Mouse (Mus musculus) lung, postnatal 0 days (tissue): ENCODE measurements around the gene Fut7. TPM values are rescaled to one million over a fixed set of nuclear protein-coding genes. Genes with fewer than 3 reads are reported as not detected.

ENCODE experiments used
- ATAC-seq: fragments of 200-750 bp; cut with Nextera tagmentation; 2 replicates; pipeline ENCODE4 v1.8.0; 2017; ENCODE audit warnings: moderate library complexity
- DNase-seq: peaks from one replicate; pipeline ENCODE4 v3.0.0-alpha.2; 2016; ENCODE audit warnings: low spot score
- H3K27ac ChIP-seq: fragments of 300-500 bp; sonication (generic); 2 replicates; pipeline ENCODE4 v1.5.1; 2014; ENCODE audit warnings: antibody characterized with exemption, mild to moderate bottlenecking, low read length, mixed read lengths
- H3K27me3 ChIP-seq: fragments of 300-500 bp; sonication (generic); replicated peaks from 2 replicates; pipeline ENCODE4 v1.6.1; 2014; ENCODE audit warnings: low read length, mixed read lengths; ENCODE audit not compliant: insufficient read depth
- H3K36me3 ChIP-seq: fragments of 300-500 bp; sonication (generic); 2 replicates; pipeline ENCODE4 v1.6.1; 2014; ENCODE audit warnings: low read length, mixed read lengths; ENCODE audit not compliant: insufficient read depth
- H3K4me1 ChIP-seq: fragments of 300-500 bp; sonication (generic); 2 replicates; pipeline ENCODE4 v1.6.1; 2014; ENCODE audit warnings: antibody characterized with exemption, low read depth, low read length, mixed read lengths; ENCODE audit not compliant: insufficient read depth
- H3K4me2 ChIP-seq: fragments of 300-500 bp; sonication (generic); replicated peaks from 2 replicates; pipeline ENCODE4 v1.6.1; 2014; ENCODE audit warnings: low read depth, mild to moderate bottlenecking, low read length, moderate library complexity, mixed read lengths
- H3K4me3 ChIP-seq: fragments of 300-500 bp; sonication (generic); 2 replicates; pipeline ENCODE4 v1.5.1; 2014; ENCODE audit warnings: low read depth, low read length
- H3K9ac ChIP-seq: fragments of 300-500 bp; sonication (generic); replicated peaks from 2 replicates; pipeline ENCODE4 v1.6.1; 2014; ENCODE audit warnings: low read depth, mild to moderate bottlenecking
- H3K9me3 ChIP-seq: fragments of 300-500 bp; sonication (generic); 2 replicates; pipeline ENCODE4 v1.6.1; 2016; ENCODE audit warnings: low read length, mixed read lengths
- CTCF ChIP-seq: IDR thresholded peaks from 2 replicates; pipeline ENCODE4 v1.5.1; 2016; ENCODE audit warnings: antibody characterized with exemption, mild to moderate bottlenecking
- EP300 ChIP-seq: IDR thresholded peaks from 2 replicates; pipeline ENCODE4 v1.6.1; 2016; ENCODE audit warnings: antibody characterized with exemption, mild to moderate bottlenecking, control low read depth
- WGBS: fragments of 180-500 bp; shearing (Covaris S2); extraction: QIAGEN DNeasy Blood & Tissue Kit; methylation state at CpG from one replicate; pipeline ENCODE4 v1.1.7; 2014; 5-methylcytosine and 5-hydroxymethylcytosine counted together
- polyA plus RNA-seq: library from polyadenylated mRNA; unstranded; fragments of >200 nt; fragmentation: Nextera tagmentation; extraction: Ambion mirVana; gene quantifications from 2 replicates; pipeline ENCODE4 v1.2.1, GENCODE M21; 2015

Gene Fut7
- polyA plus RNA-seq, 1 experiment from 2014 or later: 0.45 TPM

GRCm38 (mm10) chr2:25460551-25461309, 37.7 kb downstream of the Fut7 start, which contains the start of gene Paxx:
Gene Paxx, minus strand, starts transcription at chr2:25461094.
- under 1% methylated on average over 48 of the region's 48 CpGs for WGBS
- Histone ChIP-seq H3K4me3 (peak within 1 kb of the TSS; percentile 68), H3K27ac (peak within 1 kb of the TSS; percentile 93), H3K9ac (peak within 1 kb of the TSS; percentile 54), H3K27me3 (no peaks in the 10 kb centered on the region), H3K4me1 (peaks cover 8% of the 10 kb centered on the region; the same call in 1 of the 2 replicates), H3K4me2 (peak within 1 kb of the TSS; percentile 76), H3K9me3 (no peaks in the 10 kb centered on the region), H3K36me3 (no peaks in the 10 kb centered on the region)
- DNase-seq (peak; percentile 100), ATAC-seq (peak; percentile 78)
- TF ChIP-seq CTCF: no peak
- TF ChIP-seq EP300: peak; percentile 59

GRCm38 (mm10) chr2:25461407-25461806, 38.3 kb downstream of the Fut7 start:
- no peak overlapping the region for H3K9ac ChIP-seq
- TF ChIP-seq EP300: no peak
- TF ChIP-seq CTCF: no peak

GRCm38 (mm10) chr2:25463630-25464029, 40.6 kb downstream of the Fut7 start:
- Histone ChIP-seq H3K4me2 (no peak overlapping the region), H3K27me3 (no peaks in the 10 kb centered on the region), H3K9ac (no peak overlapping the region), H3K27ac (no peak overlapping the region), H3K9me3 (no peaks in the 10 kb centered on the region), H3K4me1 (peaks cover 8% of the 10 kb centered on the region; the same call in 1 of the 2 replicates), H3K36me3 (no peaks in the 10 kb centered on the region), H3K4me3 (no peak overlapping the region)
- DNase-seq (no peak), ATAC-seq (no peak)
- WGBS: 77% methylated on average over 3 of the region's 3 CpGs
- no peak for TF ChIP-seq EP300
- no peak for TF ChIP-seq CTCF

More at GRCm38 (mm10) chr2:25461407-25461806, 38.3 kb downstream of the Fut7 start:
- peaks cover 8% of the 10 kb centered on the region; the same call in 1 of the 2 replicates for H3K4me1 ChIP-seq
- H3K27me3 ChIP-seq: no peaks in the 10 kb centered on the region
- peak overlapping the region; percentile 71 for H3K27ac ChIP-seq
- H3K36me3 ChIP-seq: no peaks in the 10 kb centered on the region
- ATAC-seq (no peak), DNase-seq (no peak)
- no peaks in the 10 kb centered on the region for H3K9me3 ChIP-seq
- WGBS: 13% methylated on average over 3 of the region's 3 CpGs
- H3K4me3 ChIP-seq: peak overlapping the region; percentile 68
- peak overlapping the region; percentile 76 for H3K4me2 ChIP-seq

GRCm38 (mm10) chr2:25465256-25465655, 42.2 kb downstream of the Fut7 start:
- ATAC-seq: no peak

GRCm38 (mm10) chr2:25465816-25466635, 43.0 kb downstream of the Fut7 start:
- Histone ChIP-seq H3K4me3 (no peak overlapping the region), H3K4me1 (no peaks in the 10 kb centered on the region), H3K36me3 (no peaks in the 10 kb centered on the region), H3K27me3 (no peaks in the 10 kb centered on the region), H3K4me2 (no peak overlapping the region), H3K9ac (no peak overlapping the region), H3K27ac (no peak overlapping the region), H3K9me3 (no peaks in the 10 kb centered on the region)
- ATAC-seq: no peak
- 44% methylated on average over 10 of the region's 10 CpGs for WGBS
- TF ChIP-seq EP300: no peak
- no peak for TF ChIP-seq CTCF
- DNase-seq: no peak

More at GRCm38 (mm10) chr2:25465256-25465655, 42.2 kb downstream of the Fut7 start:
- WGBS: 66% methylated on average over 2 of the region's 2 CpGs
- no peak overlapping the region for H3K27ac ChIP-seq
- no peak overlapping the region for H3K9ac ChIP-seq
- H3K36me3 ChIP-seq: no peaks in the 10 kb centered on the region
- TF ChIP-seq CTCF: no peak
- TF ChIP-seq EP300: no peak
- DNase-seq: no peak
- no peak overlapping the region for H3K4me2 ChIP-seq
- no peaks in the 10 kb centered on the region for H3K27me3 ChIP-seq
- no peaks in the 10 kb centered on the region for H3K9me3 ChIP-seq
- no peak overlapping the region for H3K4me3 ChIP-seq
- peaks cover under 1% of the 10 kb centered on the region; the same call in 1 of the 2 replicates for H3K4me1 ChIP-seq

GRCm38 (mm10) chr2:25467606-25468303, 44.7 kb downstream of the Fut7 start:
- Histone ChIP-seq H3K9me3 (no peaks in the 10 kb centered on the region), H3K27ac (no peak overlapping the region), H3K4me1 (no peaks in the 10 kb centered on the region), H3K9ac (no peak overlapping the region), H3K27me3 (no peaks in the 10 kb centered on the region), H3K4me3 (no peak overlapping the region), H3K4me2 (no peak overlapping the region), H3K36me3 (no peaks in the 10 kb centered on the region)
- DNase-seq (no peak), ATAC-seq (no peak)
- 72% methylated on average over 14 of the region's 14 CpGs for WGBS
- TF ChIP-seq EP300 (no peak), CTCF (no peak)
